Comparison of ENCODE assay signal across 10 mouse cellular contexts in the genomic region with DNA sequence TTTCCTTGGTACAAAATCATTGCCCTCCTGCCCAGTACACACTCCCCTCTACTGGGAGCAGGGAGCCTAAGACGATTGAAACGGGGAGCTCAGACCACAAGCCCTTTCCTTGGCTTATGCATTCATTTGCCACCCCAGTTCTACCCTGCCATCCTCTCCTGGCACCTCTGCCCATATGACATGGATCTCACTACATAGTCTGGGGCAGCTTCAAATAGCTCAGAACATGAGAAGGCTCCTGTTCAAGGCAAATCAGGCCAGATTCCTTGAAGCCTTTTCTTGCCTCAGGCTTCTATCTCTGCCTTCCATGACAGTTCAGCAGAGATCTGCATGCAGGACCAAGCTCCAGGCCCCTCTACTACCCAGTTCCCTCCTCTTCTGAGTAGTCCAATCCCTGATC. TPM values are rescaled to one million over a fixed set of nuclear protein-coding genes. Genes with fewer than 3 reads are reported as not detected.
"Had no signal": no experiment of that assay in that cellular context is flagged by ENCODE, and none has a peak within 500 bp of the region (broad histone marks: within the 10 kb centered on the region; RNA-seq: fewer than 3 reads in every experiment).

No protein-coding gene starts in this region.

- H3K4me1 ChIP-seq: kidney, embryonic 15.5 days; lung, embryonic 15.5 days; midbrain, embryonic 13.5 days had no signal

- H3K27me3 ChIP-seq: kidney, embryonic 15.5 days; lung, embryonic 15.5 days; midbrain, embryonic 13.5 days had no signal

- H3K4me3 ChIP-seq: kidney, embryonic 15.5 days; left cerebral cortex, adult 2 months; lung, embryonic 15.5 days; megakaryocyte, embryonic 14.5 days; midbrain, embryonic 10.5 days; midbrain, embryonic 13.5 days had no signal

- H3K9me3 ChIP-seq: kidney, embryonic 15.5 days; lung, embryonic 15.5 days; midbrain, embryonic 10.5 days; midbrain, embryonic 13.5 days had no signal

- H3K9ac ChIP-seq: kidney, embryonic 15.5 days; liver, embryonic 14.5 days; lung, embryonic 15.5 days; midbrain, embryonic 13.5 days had no signal

- DNase-seq: layer of hippocampus, postnatal 36 days; thymus, postnatal 36 days had no signal

- ATAC-seq: midbrain, embryonic 13.5 days had no signal

- H3K4me2 ChIP-seq: kidney, embryonic 15.5 days; lung, embryonic 15.5 days; midbrain, embryonic 13.5 days had no signal

- H3K36me3 ChIP-seq: kidney, embryonic 15.5 days; lung, embryonic 15.5 days; midbrain, embryonic 10.5 days; midbrain, embryonic 13.5 days had no signal

- H3K27ac ChIP-seq: kidney, embryonic 15.5 days; left cerebral cortex, adult 2 months; liver, embryonic 14.5 days; lung, embryonic 15.5 days; midbrain, embryonic 10.5 days; midbrain, embryonic 13.5 days had no signal

RNA-seq across cellular contexts. Expression of gene Spns3, which starts 12.8 kb away (rescaled TPM):
- polyA plus RNA-seq: midbrain, embryonic 10.5 days; midbrain, embryonic 13.5 days; midbrain, postnatal 0 days had no signal
